Mouse (Mus musculus) brain, embryonic 14.5 days (tissue): Measurements from ENCODE around the gene Dcaf12.

ENCODE experiments used
- CTCF ChIP-seq: fragments of 200-500 bp; IDR thresholded peaks from 2 replicates; pipeline ENCODE4 v1.5.1; 2012; ENCODE audit warnings: inconsistent platforms, mild to moderate bottlenecking, moderate library complexity, borderline replicate concordance; ENCODE audit not compliant: insufficient read depth, insufficient read length; ENCODE audit errors: extremely low read depth
- POLR2A ChIP-seq: fragments of 200-500 bp; IDR thresholded peaks from 2 replicates; pipeline ENCODE4 v1.6.1; 2012; ENCODE audit warnings: mild to moderate bottlenecking, inconsistent platforms, borderline replicate concordance; ENCODE audit not compliant: poor library complexity, insufficient read depth, insufficient read length, severe bottlenecking; ENCODE audit errors: extremely low read depth

- TF ChIP-seq CTCF, result no peak
- no peak for TF ChIP-seq POLR2A
Observed at GRCm38 (mm10) chr4:41253756-41254155, 60.9 kb downstream of the Dcaf12 start.
